32 mouse cellular contexts compared by ENCODE assay signal in the genomic region with DNA sequence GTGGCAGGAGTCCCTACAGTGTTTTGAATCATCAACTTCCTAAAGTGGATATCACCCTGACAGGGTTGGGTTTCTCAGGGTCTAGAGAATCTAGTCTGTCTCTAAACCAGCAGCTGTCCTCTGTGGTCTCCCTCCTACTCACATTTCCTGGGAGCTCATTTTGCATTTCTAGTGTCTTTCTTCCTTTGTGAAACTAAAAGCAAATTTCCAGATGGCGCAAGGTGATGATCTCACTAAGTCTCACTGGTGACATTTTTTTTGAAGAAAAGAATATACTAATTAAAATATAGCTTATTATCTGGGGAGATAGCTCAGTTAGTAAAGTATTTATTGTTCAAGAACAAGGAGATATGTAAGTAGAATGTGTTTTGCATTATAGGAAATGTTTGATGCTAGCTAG. TPM values are rescaled to one million over a fixed set of nuclear protein-coding genes. Genes with fewer than 3 reads are reported as not detected.
"Had no signal": no experiment of that assay in that cellular context is flagged by ENCODE, and none has a peak within 500 bp of the region (broad histone marks: within the 10 kb centered on the region; RNA-seq: fewer than 3 reads in every experiment).

No protein-coding gene starts in this region.

- H3K4me3 ChIP-seq: embryonic facial prominence, embryonic 12.5 days; embryonic facial prominence, embryonic 13.5 days; embryonic facial prominence, embryonic 15.5 days; erythroblast, embryonic 14.5 days; forebrain, embryonic 10.5 days; forebrain, embryonic 12.5 days; forebrain, embryonic 13.5 days; forebrain, embryonic 15.5 days; gastrocnemius, adult 2 months; heart, adult 2 months; heart, embryonic 10.5 days had no signal

- H3K4me2 ChIP-seq: embryonic facial prominence, embryonic 12.5 days; embryonic facial prominence, embryonic 13.5 days; embryonic facial prominence, embryonic 15.5 days; forebrain, embryonic 12.5 days; forebrain, embryonic 13.5 days; forebrain, embryonic 15.5 days had no signal

- H3K27ac ChIP-seq: embryonic facial prominence, embryonic 12.5 days; embryonic facial prominence, embryonic 13.5 days; embryonic facial prominence, embryonic 15.5 days; forebrain, embryonic 10.5 days; forebrain, embryonic 12.5 days; forebrain, embryonic 13.5 days; forebrain, embryonic 15.5 days; gastrocnemius, adult 2 months; heart, adult 2 months; heart, embryonic 10.5 days had no signal

- H3K9me3 ChIP-seq: embryonic facial prominence, embryonic 12.5 days; embryonic facial prominence, embryonic 13.5 days; embryonic facial prominence, embryonic 15.5 days; forebrain, embryonic 10.5 days; forebrain, embryonic 12.5 days; forebrain, embryonic 13.5 days; forebrain, embryonic 15.5 days; heart, embryonic 10.5 days had no signal

- H3K36me3 ChIP-seq: embryonic facial prominence, embryonic 12.5 days; embryonic facial prominence, embryonic 13.5 days; embryonic facial prominence, embryonic 15.5 days; forebrain, embryonic 10.5 days; forebrain, embryonic 12.5 days; forebrain, embryonic 15.5 days; heart, embryonic 10.5 days had no signal

- ATAC-seq: forebrain, embryonic 13.5 days; forebrain, embryonic 14.5 days; forebrain, embryonic 15.5 days; forebrain, embryonic 16.5 days; forebrain, postnatal 0 days had no signal

- H3K4me1 ChIP-seq: embryonic facial prominence, embryonic 12.5 days; embryonic facial prominence, embryonic 13.5 days; embryonic facial prominence, embryonic 15.5 days; forebrain, embryonic 10.5 days; heart, embryonic 10.5 days had no signal

- H3K27me3 ChIP-seq: embryonic facial prominence, embryonic 12.5 days; embryonic facial prominence, embryonic 13.5 days; embryonic facial prominence, embryonic 15.5 days; forebrain, embryonic 12.5 days; forebrain, embryonic 13.5 days; forebrain, embryonic 15.5 days had no signal

- DNase-seq: cerebellum, adult 8-10 months; cerebellum, adult 9-10 months; cerebellum, adult 9-11 months; cerebellum, postnatal 10 days; cerebellum, postnatal 14 days; cerebellum, postnatal 25 days; cerebellum, postnatal 36 days; embryo, embryonic 11 days; forebrain, postnatal 0 days; gastrocnemius, adult 2 months; gastrocnemius, postnatal 10 days; gastrocnemius, postnatal 14 days; gastrocnemius, postnatal 25 days; gastrocnemius, postnatal 36 days; heart, adult 11 months; heart, adult 18-20 months; heart, adult 2 months had no signal

- H3K9ac ChIP-seq: embryonic facial prominence, embryonic 12.5 days; embryonic facial prominence, embryonic 13.5 days; embryonic facial prominence, embryonic 15.5 days; forebrain, embryonic 12.5 days; forebrain, embryonic 13.5 days; forebrain, embryonic 15.5 days; forebrain, postnatal 0 days had no signal

RNA-seq across cellular contexts. Expression of gene Plppr1, which starts 31.4 kb away (rescaled TPM):
- total RNA-seq: common myeloid progenitor, adult 5-6 weeks; gastrocnemius, adult 18-20 months; gastrocnemius, adult 2 months; gastrocnemius, adult 8-10 months; gastrocnemius, postnatal 25 days; gastrocnemius, postnatal 36 days; granulocyte monocyte progenitor cell, adult 5-6 weeks had no signal
- polyA plus RNA-seq: erythroblast, embryonic 14.5 days; heart, adult 2 months had no signal
